Mouse (Mus musculus): Measurements from ENCODE around the gene D830030K20Rik.
"Not testable (repeated sequence)": the region's sequence is repeated elsewhere in the genome, so short reads cannot be mapped to it uniquely, and the experiment has no call there.

D830030K20Rik gene

GRCm38 (mm10) chr14:3208272-3209152, at the start of gene D830030K20Rik:
TSS of gene D830030K20Rik (plus strand) at chr14:3208488.
- DNase-seq: not testable (repeated sequence)

GRCm38 (mm10) chr14:3187955-3188354, 20.3 kb upstream of the D830030K20Rik start, which contains the start of gene Gm5795:
TSS of gene Gm5795 (plus strand) at chr14:3188255.
- DNase-seq: not testable (repeated sequence)

GRCm38 (mm10) chr14:3209367-3209766, 1.1 kb downstream of the D830030K20Rik start:
- not testable (repeated sequence) for DNase-seq

- DNase-seq: peak; percentile 1
Measured at GRCm38 (mm10) chr14:3262531-3262930, 54.2 kb downstream of the D830030K20Rik start.
